In the genomic region with DNA sequence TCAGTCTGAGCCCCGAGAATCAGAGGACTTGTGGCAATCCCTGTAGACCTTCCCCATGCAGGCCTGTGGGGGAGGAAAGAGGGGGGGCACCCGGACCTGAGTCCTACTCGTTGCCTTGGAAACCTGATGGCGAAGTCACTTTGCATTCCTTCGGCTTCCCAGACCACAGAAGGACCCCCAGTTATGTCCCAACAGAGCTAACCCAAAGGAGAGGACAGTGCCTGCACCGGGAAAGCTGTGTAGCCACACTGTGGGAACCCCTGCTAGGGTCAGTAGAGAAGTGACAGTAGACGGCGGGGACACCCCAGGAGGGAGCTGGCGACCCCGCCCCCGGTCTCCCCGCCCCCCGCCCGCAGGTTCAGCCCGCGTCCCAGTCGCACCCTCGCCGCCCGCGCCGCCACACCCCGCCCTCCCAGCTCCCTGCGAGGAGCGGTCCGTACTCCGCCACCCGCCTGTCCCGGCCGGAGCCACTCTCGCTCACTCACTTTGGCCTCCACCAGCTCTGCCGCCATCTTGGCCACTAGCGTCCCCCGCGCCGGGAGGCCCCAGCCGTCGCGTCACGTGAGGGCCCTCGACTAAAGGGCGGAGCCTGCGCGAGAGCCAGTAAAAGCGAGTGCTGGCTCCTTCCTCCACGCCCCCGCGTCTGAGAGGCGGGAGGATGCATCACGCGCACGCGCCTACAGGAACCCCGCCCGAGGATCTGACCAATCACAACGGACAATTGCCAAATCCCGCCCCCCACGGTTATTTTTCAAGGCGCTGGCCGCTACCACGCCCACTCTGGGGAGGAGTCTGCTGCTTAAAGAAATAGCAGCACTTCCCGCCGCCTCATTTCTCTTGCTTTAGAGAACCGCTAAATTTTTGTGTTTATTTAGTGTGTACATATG, we compare ENCODE assay signal across 8 mouse cellular contexts. TPM values are rescaled to one million over a fixed set of nuclear protein-coding genes. Genes with fewer than 3 reads are reported as not detected.
DNase-seq lines count a peak whose midpoint lies in the region; ATAC-seq and TF ChIP-seq lines count a peak whose summit lies in the region.

A gene (minus strand): TSS at position 724 of the 887 bp plus-strand sequence.

- peak within 1 kb of the TSS; percentile 97 for H3K4me3 ChIP-seq in gastrocnemius, adult 2 months
- H3K4me3 ChIP-seq in hindbrain, postnatal 0 days (ENCODE audit: low read length), result peak within 1 kb of the TSS; percentile 90
- peak within 1 kb of the TSS; percentile 94 for H3K4me3 ChIP-seq in left cerebral cortex, adult 2 months

- H3K4me1 ChIP-seq in hindbrain, postnatal 0 days (ENCODE audit: insufficient read depth, low read length), result peaks cover 12% of the 10 kb centered on the region; the same call in 1 of the 2 replicates

- peaks cover 4% of the 10 kb centered on the region; the same call in 1 of the 2 replicates for H3K36me3 ChIP-seq in hindbrain, postnatal 0 days (ENCODE audit: insufficient read depth, low read length)

- H3K9ac ChIP-seq in hindbrain, postnatal 0 days (replicated peaks; ENCODE audit: low read length), result peak within 1 kb of the TSS; percentile 88

- WGBS in hindbrain, postnatal 0 days, result under 1% methylated on average over 45 of the region's 64 CpGs

- H3K4me2 ChIP-seq in hindbrain, postnatal 0 days (ENCODE audit: low read depth, low read length), result peak within 1 kb of the TSS; percentile 87

- no peak for TF ChIP-seq CTCF in gastrocnemius, adult 2 months (IDR thresholded peaks at IDR 0.05)
- TF ChIP-seq CTCF in hindbrain, postnatal 0 days (IDR thresholded peaks at IDR 0.05; ENCODE audit: low read depth), result no peak
- no peak for TF ChIP-seq CTCF in left cerebral cortex, adult 2 months (IDR thresholded peaks at IDR 0.05)

- H3K9me3 ChIP-seq in hindbrain, postnatal 0 days (ENCODE audit: low read length), result no peaks in the 10 kb centered on the region

- DNase-seq in ZHBTc4 (ENCODE audit: low read depth, low spot score), result peak; percentile 100
- peak; percentile 100 for DNase-seq in gastrocnemius, adult 2 months
- peak; percentile 100 for DNase-seq in hindbrain, postnatal 0 days (ENCODE audit: low spot score)
- DNase-seq in left cerebral cortex, adult 2 months (ENCODE audit: extremely low spot score in 1 of 2, low spot score in 2 of 2), result peak; percentile 100
- peak; percentile 100 for DNase-seq in right cerebral cortex, adult 2 months (ENCODE audit: low spot score in 2 of 2)
- DNase-seq in urinary bladder, postnatal 14 days (ENCODE audit: low spot score), result peak; percentile 100

- ATAC-seq in common myeloid progenitor, adult 5-6 weeks (replicated peaks; ENCODE audit: low read depth, poor library complexity, severe bottlenecking), result peak; percentile 85
- peak; percentile 91 for ATAC-seq in hindbrain, postnatal 0 days
- peak; percentile 96 for ATAC-seq in megakaryocyte, adult 5-6 weeks (ENCODE audit: poor library complexity, severe bottlenecking)

- no peaks in the 10 kb centered on the region for H3K27me3 ChIP-seq in hindbrain, postnatal 0 days (ENCODE audit: insufficient read depth, low read length)

- peak within 1 kb of the TSS; percentile 96 for H3K27ac ChIP-seq in gastrocnemius, adult 2 months
- peak within 1 kb of the TSS; percentile 85 for H3K27ac ChIP-seq in hindbrain, postnatal 0 days
- peak within 1 kb of the TSS; percentile 86 for H3K27ac ChIP-seq in left cerebral cortex, adult 2 months

- intact Hi-C loops in gastrocnemius, adult 2 months (cut with DNase I), result loop anchor here (2.0 kb wide), 1 partner anchor 27 kb away; no protein-coding TSS in a partner anchor
- intact Hi-C loops in left cerebral cortex, adult 2 months (cut with DNase I), result loop anchor here (2.0 to 5.0 kb wide), 2 partner anchors 31 to 240 kb away; no protein-coding TSS in a partner anchor

RNA-seq across cellular contexts. Expression of the gene that starts here (rescaled TPM):
- total RNA-seq in common myeloid progenitor, adult 5-6 weeks (2017), result 8.4 and 17.5 TPM in 2 replicates
- 10 to 100 TPM; 15.7 to 16.2 TPM for total RNA-seq in gastrocnemius, adult 2 months (2021)
- total RNA-seq in hindbrain, postnatal 0 days (2014; rRNA removed), result 33.9 and 46.4 TPM in 2 replicates
- polyA plus RNA-seq in hindbrain, postnatal 0 days (2015; fragmentation: Nextera tagmentation; extraction: Ambion mirVana), result 32.0 and 33.7 TPM in 2 replicates
- total RNA-seq in left cerebral cortex, adult 2 months (2021), result 10 to 100 TPM; 26.7 to 32.0 TPM
- total RNA-seq in megakaryocyte, adult 5-6 weeks (2015), result 10.1 and 13.7 TPM in 2 replicates
- total RNA-seq in megakaryocyte, adult 5-6 weeks (2017), result 12.9 and 13.3 TPM in 2 replicates

Comparison
In these comparisons a context has a peak if more than half of its experiments do, and no peak if none do; other contexts are left out.
1. Peak in every context shown above with its lines: DNase-seq, ATAC-seq, H3K4me3 ChIP-seq and H3K27ac ChIP-seq.